Mouse (Mus musculus): ENCODE data around the gene Gm17657.

DNA sequence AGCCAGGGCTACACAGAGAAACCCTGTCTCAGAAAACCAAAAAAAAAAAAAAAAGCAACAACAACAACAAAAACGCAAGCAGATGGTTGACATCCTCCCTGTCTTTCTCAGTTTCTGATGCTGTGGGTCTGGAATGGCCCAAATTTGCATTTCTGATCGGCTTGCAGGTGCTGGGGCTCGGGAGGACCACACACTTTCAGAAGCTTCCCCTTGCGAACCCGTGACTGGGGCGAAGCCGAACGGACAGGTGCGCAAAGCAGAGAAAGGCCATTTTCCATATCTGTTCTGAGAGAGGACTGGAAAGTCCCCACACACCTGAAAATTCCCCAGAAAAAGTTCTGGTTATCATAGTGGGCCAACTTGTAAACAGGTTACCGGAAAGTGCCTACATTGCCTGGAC, 72.1 kb downstream of the Gm17657 start:
- TF ChIP-seq EP300 (IDR thresholded peaks at IDR 0.05; ENCODE audit: low read length) (peak; percentile 98), ELF1 (IDR thresholded peaks at IDR 0.05; ENCODE audit: low read depth, low read length) (peak; percentile 41; the same call in 1 of the 2 replicates), TCF12 (IDR thresholded peaks at IDR 0.05; ENCODE audit: low read depth, low read length) (peak; percentile 100), CTCF (conservative IDR thresholded peaks at IDR 0.05 in 1 of 2, IDR thresholded peaks at IDR 0.05 in 1 of 2; ENCODE audit: low read depth in 2 of 2, low read length in 2 of 2) (no peak), ETS1 (conservative IDR thresholded peaks at IDR 0.05; ENCODE audit: low read depth, low read length) (peak; percentile 92), POLR2A (IDR thresholded peaks at IDR 0.05; ENCODE audit: low read depth, low read length) (no peak), MEF2A (IDR thresholded peaks at IDR 0.05; ENCODE audit: borderline replicate concordance, low read depth, low read length) (peak; percentile 91), USF2 (conservative IDR thresholded peaks at IDR 0.05; ENCODE audit: low read depth, low read length) (no peak), SMC3 (IDR thresholded peaks at IDR 0.05; ENCODE audit: low read depth, low read length) (no peak; the same call in 1 of the 2 replicates), SIN3A (IDR thresholded peaks at IDR 0.05; ENCODE audit: low read length) (peak; percentile 86), ZKSCAN1 (IDR thresholded peaks at IDR 0.05; ENCODE audit: borderline replicate concordance, low read depth, low read length) (no peak), MAX (IDR thresholded peaks at IDR 0.05; ENCODE audit: low read length) (peak; percentile 68)

Measured in CH12.LX (cell line).